Mouse (Mus musculus) lung, embryonic 15.5 days (tissue): ENCODE data around the gene Rer1. TPM values are rescaled to one million over a fixed set of nuclear protein-coding genes. Genes with fewer than 3 reads are reported as not detected.

Experiments
- ATAC-seq: fragments of 200-750 bp; cut with Nextera tagmentation; 2 replicates; pipeline ENCODE4 v1.8.0; 2017; ENCODE audit warnings: moderate number of reproducible peaks, borderline replicate concordance; ENCODE audit not compliant: low FRiP score, low TSS enrichment; ENCODE audit errors: extremely low read depth
- H3K27ac ChIP-seq: fragments of 300-500 bp; sonication (generic); 2 replicates; pipeline ENCODE4 v1.5.1; 2015; ENCODE audit warnings: moderate library complexity, mild to moderate bottlenecking, inconsistent platforms
- H3K27me3 ChIP-seq: fragments of 300-500 bp; sonication (generic); 2 replicates; pipeline ENCODE4 v1.6.1; 2015; ENCODE audit warnings: inconsistent platforms
- H3K36me3 ChIP-seq: fragments of 300-500 bp; sonication (generic); 2 replicates; pipeline ENCODE4 v1.6.1; 2015; ENCODE audit warnings: inconsistent platforms
- H3K4me1 ChIP-seq: fragments of 300-500 bp; sonication (generic); 2 replicates; pipeline ENCODE4 v1.6.1; 2015; ENCODE audit warnings: inconsistent platforms
- H3K4me2 ChIP-seq: fragments of 300-500 bp; sonication (generic); 2 replicates; pipeline ENCODE4 v1.6.1; 2015; ENCODE audit warnings: inconsistent platforms, mild to moderate bottlenecking, moderate library complexity
- H3K4me3 ChIP-seq: fragments of 300-500 bp; sonication (generic); 2 replicates; pipeline ENCODE4 v1.5.1; 2015; ENCODE audit warnings: mild to moderate bottlenecking, inconsistent platforms
- H3K9ac ChIP-seq: fragments of 300-500 bp; sonication (generic); 2 replicates; pipeline ENCODE4 v1.6.1; 2015; ENCODE audit warnings: inconsistent platforms
- H3K9me3 ChIP-seq: fragments of 300-500 bp; sonication (generic); 2 replicates; pipeline ENCODE4 v1.6.1; 2016; ENCODE audit warnings: inconsistent platforms
- WGBS: fragments of 180-500 bp; shearing (Covaris S2); methylation state at CpG from one replicate; pipeline ENCODE4 v1.1.7; 2015; 5-methylcytosine and 5-hydroxymethylcytosine counted together
- polyA plus RNA-seq: library from polyadenylated mRNA; unstranded; fragments of >200 nt; fragmentation: Nextera tagmentation; extraction: Ambion mirVana; gene quantifications from 2 replicates; pipeline ENCODE4 v1.2.1, GENCODE M21; 2015

Gene Rer1
- polyA plus RNA-seq, 1 experiment from 2014 or later, result 157 TPM

DNA sequence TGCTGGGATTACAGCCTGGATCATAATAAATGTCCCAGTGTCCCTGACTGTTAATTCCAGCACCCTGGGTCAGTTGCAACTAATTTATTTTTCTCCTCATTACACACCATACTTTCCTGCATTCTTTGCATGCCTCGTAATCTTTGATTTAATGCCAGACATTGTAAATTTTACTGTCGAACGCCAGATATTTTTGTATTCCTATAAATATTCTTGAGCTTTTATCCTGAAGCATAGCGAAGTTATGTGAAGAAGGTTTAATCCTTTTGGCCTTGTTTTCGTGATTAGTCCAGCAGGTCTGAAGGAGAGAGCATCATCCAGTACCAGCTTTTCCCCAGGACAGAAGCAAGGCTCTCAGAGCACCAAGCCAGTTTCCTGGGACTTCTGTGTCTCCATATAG, 23.3 kb upstream of the Rer1 start:
- H3K9ac ChIP-seq, result no peak overlapping the region
- H3K9me3 ChIP-seq, result no peaks in the 10 kb centered on the region
- no peak overlapping the region for H3K27ac ChIP-seq
- H3K36me3 ChIP-seq, result no peaks in the 10 kb centered on the region
- H3K4me2 ChIP-seq, result no peak overlapping the region
- 52% methylated on average over 5 of the region's 5 CpGs for WGBS
- no peaks in the 10 kb centered on the region for H3K27me3 ChIP-seq
- no peak for ATAC-seq
- H3K4me3 ChIP-seq, result no peak overlapping the region
- H3K4me1 ChIP-seq, result peaks cover 13% of the 10 kb centered on the region

GRCm38 (mm10) chr4:155107886-155108285, 21.7 kb upstream of the Rer1 start:
- H3K4me3 ChIP-seq, result no peak overlapping the region
- H3K27me3 ChIP-seq, result no peaks in the 10 kb centered on the region
- H3K4me1 ChIP-seq, result 0 out of 2 replicates have a peak, but pooled peaks cover 3% of the 10 kb centered on the region
- H3K9ac ChIP-seq, result no peak overlapping the region
- H3K36me3 ChIP-seq, result no peaks in the 10 kb centered on the region
- H3K27ac ChIP-seq, result no peak overlapping the region
- WGBS, result 89% methylated on average over 4 of the region's 4 CpGs
- ATAC-seq, result no peak
- no peaks in the 10 kb centered on the region for H3K9me3 ChIP-seq
- H3K4me2 ChIP-seq, result no peak overlapping the region

- no peaks in the 10 kb centered on the region for H3K9me3 ChIP-seq
- H3K9ac ChIP-seq, result no peak overlapping the region
- no peak overlapping the region for H3K4me2 ChIP-seq
- H3K27me3 ChIP-seq, result no peaks in the 10 kb centered on the region
- H3K27ac ChIP-seq, result no peak overlapping the region
- no peaks in the 10 kb centered on the region for H3K36me3 ChIP-seq
- 61% methylated on average over 4 of the region's 4 CpGs for WGBS
- H3K4me1 ChIP-seq, result no peaks in the 10 kb centered on the region
- no peak overlapping the region for H3K4me3 ChIP-seq
- ATAC-seq, result no peak
Measured at GRCm38 (mm10) chr4:155098572-155098971, 12.4 kb upstream of the Rer1 start.

- no peaks in the 10 kb centered on the region for H3K36me3 ChIP-seq
- H3K9ac ChIP-seq, result 0 out of 2 replicates have a peak overlapping the region, but pooled peaks have one; percentile 7
- H3K27me3 ChIP-seq, result no peaks in the 10 kb centered on the region
- no peak overlapping the region for H3K27ac ChIP-seq
- no peaks in the 10 kb centered on the region for H3K9me3 ChIP-seq
- ATAC-seq, result no peak
- no peak overlapping the region for H3K4me2 ChIP-seq
- H3K4me1 ChIP-seq, result no peaks in the 10 kb centered on the region
- 79% methylated on average over 6 of the region's 6 CpGs for WGBS
- H3K4me3 ChIP-seq, result no peak overlapping the region
Measured at GRCm38 (mm10) chr4:155097452-155097851, 11.3 kb upstream of the Rer1 start.

DNA sequence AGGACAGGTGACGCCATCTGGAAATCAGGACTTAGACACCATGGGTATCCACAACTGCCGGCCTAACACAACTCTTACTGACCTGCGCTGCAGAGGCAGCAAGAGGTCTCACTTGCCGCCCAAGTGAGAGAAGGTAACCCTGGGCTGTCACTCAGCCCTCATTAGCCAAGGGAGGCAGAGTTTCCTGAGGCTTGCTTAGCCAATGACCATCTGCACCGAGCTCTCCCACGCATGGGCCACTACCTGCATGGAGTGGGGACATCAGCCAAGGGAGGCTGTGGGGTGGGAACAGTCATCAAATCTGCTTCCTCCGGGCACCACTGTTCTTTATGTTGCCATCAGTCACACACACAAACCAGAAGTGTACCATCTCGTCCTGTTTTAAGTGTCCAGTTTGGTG, 9.8 kb upstream of the Rer1 start:
- Histone ChIP-seq H3K9me3 (no peaks in the 10 kb centered on the region), H3K27me3 (no peaks in the 10 kb centered on the region), H3K4me2 (no peak overlapping the region), H3K9ac (no peak overlapping the region), H3K27ac (no peak overlapping the region), H3K4me1 (no peaks in the 10 kb centered on the region), H3K4me3 (no peak overlapping the region), H3K36me3 (no peaks in the 10 kb centered on the region)
- 77% methylated on average over 8 of the region's 8 CpGs for WGBS
- no peak for ATAC-seq

DNA sequence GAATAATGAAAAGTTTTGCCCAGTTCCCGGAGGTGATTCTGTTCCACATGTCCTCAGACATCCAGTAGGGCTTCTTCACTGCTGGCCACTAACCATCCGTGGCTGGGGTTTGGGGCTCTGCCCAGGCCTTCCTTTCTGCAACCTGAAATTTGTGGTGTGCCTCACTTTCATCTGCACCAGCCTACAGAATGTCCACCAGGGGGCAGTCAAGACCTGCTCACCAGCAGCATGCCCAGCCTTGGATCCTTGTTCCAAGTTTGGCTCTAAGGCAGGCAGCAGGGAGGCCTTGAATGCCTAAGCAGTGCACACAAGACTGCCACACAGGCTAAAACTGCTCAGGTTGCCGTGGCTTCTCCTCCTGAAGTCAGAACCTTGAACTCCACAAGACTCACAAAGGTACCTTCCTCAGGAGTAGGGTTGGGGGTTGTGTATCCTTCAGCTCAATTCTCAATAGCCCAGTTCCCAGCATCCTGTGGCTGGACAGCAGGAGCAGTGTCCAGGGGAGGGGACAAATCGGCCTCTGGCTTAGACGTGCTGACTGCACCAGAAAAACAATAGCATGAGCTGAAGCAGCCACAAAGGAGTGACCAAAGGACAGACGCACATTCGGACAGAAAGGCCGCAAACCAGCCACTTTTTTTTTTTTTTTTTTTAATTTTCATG, 9.2 kb upstream of the Rer1 start:
- 42% methylated on average over 8 of the region's 8 CpGs for WGBS
- H3K27ac ChIP-seq, result no peak overlapping the region

DNA sequence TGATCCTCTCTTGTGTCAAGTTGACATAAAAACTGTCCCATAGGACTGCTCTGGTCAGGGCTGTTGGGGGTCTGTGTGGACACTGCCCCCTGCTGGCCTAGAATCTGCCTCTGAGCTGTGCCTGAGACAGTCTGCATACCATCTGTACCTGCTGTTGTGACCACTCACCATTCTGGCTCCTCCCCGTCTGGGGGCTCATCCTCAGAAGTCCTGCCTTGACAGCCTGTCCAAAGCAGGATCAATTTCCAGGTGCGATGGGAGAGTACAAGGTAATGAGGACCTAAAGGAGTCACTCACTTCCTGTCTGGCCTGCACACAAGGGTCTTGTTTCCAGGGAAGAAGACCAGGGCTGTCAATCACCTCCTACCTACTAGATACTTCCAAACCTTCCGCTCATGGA, 8.4 kb upstream of the Rer1 start:
- Histone ChIP-seq H3K9ac (no peak overlapping the region), H3K4me2 (no peak overlapping the region), H3K27me3 (no peaks in the 10 kb centered on the region), H3K4me1 (no peaks in the 10 kb centered on the region), H3K9me3 (no peaks in the 10 kb centered on the region), H3K36me3 (no peaks in the 10 kb centered on the region), H3K27ac (no peak overlapping the region), H3K4me3 (no peak overlapping the region)
- 53% methylated on average over 3 of the region's 3 CpGs for WGBS
- ATAC-seq, result peak; percentile 44; the same call in 1 of the 2 replicates

More for the DNA sequence above, 9.2 kb upstream of the Rer1 start:
- Histone ChIP-seq H3K9ac (no peak overlapping the region), H3K9me3 (no peaks in the 10 kb centered on the region), H3K36me3 (no peaks in the 10 kb centered on the region), H3K27me3 (no peaks in the 10 kb centered on the region), H3K4me2 (no peak overlapping the region), H3K4me1 (no peaks in the 10 kb centered on the region), H3K4me3 (no peak overlapping the region)
- peak; percentile 61 for ATAC-seq

GRCm38 (mm10) chr4:155093431-155094149, 7.4 kb upstream of the Rer1 start:
- Histone ChIP-seq H3K36me3 (no peaks in the 10 kb centered on the region), H3K27ac (no peak overlapping the region), H3K9ac (no peak overlapping the region), H3K4me1 (no peaks in the 10 kb centered on the region), H3K4me3 (no peak overlapping the region), H3K4me2 (no peak overlapping the region), H3K27me3 (no peaks in the 10 kb centered on the region), H3K9me3 (no peaks in the 10 kb centered on the region)
- no peak for ATAC-seq
- WGBS, result 75% methylated on average over 7 of the region's 7 CpGs

DNA sequence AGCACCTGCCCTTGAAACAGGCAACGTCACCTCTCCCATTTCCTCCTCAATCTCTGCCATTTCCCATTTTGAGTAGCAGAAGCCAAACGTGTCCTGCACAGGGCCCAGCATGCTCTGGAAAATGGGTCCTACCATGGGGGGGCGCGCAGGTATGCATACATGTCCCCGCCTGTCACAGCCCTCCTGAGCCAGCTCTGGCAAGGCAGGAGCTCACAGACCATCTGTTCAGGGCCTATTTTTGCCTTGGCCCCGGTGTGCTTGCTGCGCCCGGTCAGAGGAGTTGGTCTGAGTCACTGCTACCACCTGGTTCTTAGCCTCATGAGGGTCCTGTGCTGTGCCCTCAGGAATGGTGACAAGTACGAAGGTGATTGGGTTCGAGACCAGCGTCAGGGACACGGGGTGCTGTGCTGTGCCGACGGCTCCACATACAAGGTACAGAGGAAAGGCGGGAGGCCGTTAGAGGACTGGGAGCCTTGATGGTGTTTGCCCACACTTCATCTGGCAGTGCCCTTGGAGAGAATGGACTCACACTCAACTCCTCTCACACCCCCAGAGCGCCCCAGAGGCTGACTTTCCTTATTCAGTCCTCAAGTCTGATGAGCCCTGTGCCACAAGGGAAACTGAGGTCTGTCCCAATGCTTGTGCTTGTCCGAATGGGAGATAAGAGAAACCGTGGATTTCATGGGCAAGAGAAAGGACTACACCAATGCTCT, 6.7 kb upstream of the Rer1 start:
- H3K36me3 ChIP-seq, result no peaks in the 10 kb centered on the region
- no peaks in the 10 kb centered on the region for H3K4me1 ChIP-seq
- no peaks in the 10 kb centered on the region for H3K27me3 ChIP-seq
- no peak for ATAC-seq
- no peak overlapping the region for H3K4me3 ChIP-seq
- WGBS, result 89% methylated on average over 19 of the region's 19 CpGs
- no peaks in the 10 kb centered on the region for H3K9me3 ChIP-seq
- no peak overlapping the region for H3K4me2 ChIP-seq
- H3K27ac ChIP-seq, result no peak overlapping the region
- H3K9ac ChIP-seq, result no peak overlapping the region

- no peak for ATAC-seq
- peaks cover 9% of the 10 kb centered on the region for H3K4me1 ChIP-seq
- H3K4me3 ChIP-seq, result no peak overlapping the region
- H3K27ac ChIP-seq, result no peak overlapping the region
- H3K27me3 ChIP-seq, result no peaks in the 10 kb centered on the region
- H3K4me2 ChIP-seq, result no peak overlapping the region
- H3K9me3 ChIP-seq, result no peaks in the 10 kb centered on the region
- H3K9ac ChIP-seq, result no peak overlapping the region
- WGBS, result 89% methylated on average over 13 of the region's 13 CpGs
- H3K36me3 ChIP-seq, result no peaks in the 10 kb centered on the region
Measured at GRCm38 (mm10) chr4:155090688-155091449, 4.7 kb upstream of the Rer1 start.

DNA sequence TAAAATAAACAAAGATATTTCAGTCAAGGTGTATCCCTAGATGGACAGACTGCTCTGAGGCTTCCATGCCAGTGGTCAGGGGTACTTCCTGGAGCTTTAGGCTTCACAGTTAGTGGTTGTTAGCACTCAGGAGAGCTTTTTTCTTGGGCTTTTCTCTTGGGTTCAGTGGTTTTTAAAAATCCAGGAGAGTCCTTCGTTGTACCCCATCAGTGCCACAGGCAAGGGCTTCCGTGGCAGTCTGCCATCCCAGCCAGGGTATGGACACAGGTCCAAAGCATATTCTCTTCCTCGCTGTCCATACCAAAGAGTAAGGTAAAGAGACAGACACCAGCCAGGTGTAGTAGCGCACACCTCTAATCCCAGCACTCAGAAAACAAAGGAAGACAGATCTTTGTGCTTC, 4.0 kb upstream of the Rer1 start:
- peaks cover 12% of the 10 kb centered on the region for H3K4me1 ChIP-seq
- no peak for ATAC-seq
- H3K9ac ChIP-seq, result no peak overlapping the region
- no peak overlapping the region for H3K4me2 ChIP-seq
- no peak overlapping the region for H3K4me3 ChIP-seq
- no peaks in the 10 kb centered on the region for H3K9me3 ChIP-seq
- no peaks in the 10 kb centered on the region for H3K27me3 ChIP-seq
- 92% methylated on average over 4 of the region's 4 CpGs for WGBS
- no peaks in the 10 kb centered on the region for H3K36me3 ChIP-seq
- H3K27ac ChIP-seq, result no peak overlapping the region
